ENCODE assay signal across 8 mouse cellular contexts in genomic region chr3:28263002-28263947, GRCm38 (mm10). TPM values are rescaled to one million over a fixed set of nuclear protein-coding genes. Genes with fewer than 3 reads are reported as not detected.
A peak's percentile ranks its signal among the peaks of the same experiment; 100 is the strongest.
DNase-seq lines count a peak whose midpoint lies in the region; ATAC-seq lines count a peak whose summit lies in the region.

Gene Tnik (plus strand): TSS chr3:28263214.

- ATAC-seq in hindbrain, embryonic 14.5 days (ENCODE audit: low FRiP score): peak; percentile 92

- DNase-seq in R1 (ENCODE audit: low read depth, low spot score): peak; percentile 83
- peak; percentile 94 to 95 for DNase-seq in cerebellum, postnatal 10 days
- DNase-seq in frontal cortex, postnatal 36 days (ENCODE audit: low spot score in 2 of 2): peak; percentile 87 to 94
- peak; percentile 79 for DNase-seq in hindbrain, embryonic 14.5 days (ENCODE audit: low spot score)
- peak; percentile 82 to 91 for DNase-seq in left cerebral cortex, adult 18-20 months (ENCODE audit: low spot score in 2 of 2)
- DNase-seq in lung, postnatal 4 days: peak; percentile 74 to 79
- peak; percentile 95 for DNase-seq in right cerebral cortex, adult 18-20 months
- DNase-seq in urinary bladder, postnatal 14 days (ENCODE audit: low spot score): peak; percentile 66

- WGBS in hindbrain, embryonic 14.5 days: under 1% methylated on average over 59 of the region's 59 CpGs

- peak within 1 kb of the TSS; percentile 96 for H3K27ac ChIP-seq in hindbrain, embryonic 14.5 days

- no peaks in the 10 kb centered on the region for H3K9me3 ChIP-seq in hindbrain, embryonic 14.5 days (ENCODE audit: control insufficient read depth, low read length)

- H3K9ac ChIP-seq in hindbrain, embryonic 14.5 days: peak within 1 kb of the TSS; percentile 96

- no peaks in the 10 kb centered on the region for H3K36me3 ChIP-seq in hindbrain, embryonic 14.5 days (replicated peaks; ENCODE audit: control insufficient read depth, insufficient read depth)

- no peaks in the 10 kb centered on the region for H3K27me3 ChIP-seq in hindbrain, embryonic 14.5 days (ENCODE audit: control insufficient read depth, insufficient read depth, low read length)

- H3K4me2 ChIP-seq in hindbrain, embryonic 14.5 days (replicated peaks): peak within 1 kb of the TSS; percentile 87

- H3K4me3 ChIP-seq in hindbrain, embryonic 14.5 days (replicated peaks; ENCODE audit: low read length): peak within 1 kb of the TSS; percentile 77

- peaks cover 30% of the 10 kb centered on the region for H3K4me1 ChIP-seq in hindbrain, embryonic 14.5 days (replicated peaks; ENCODE audit: control insufficient read depth, insufficient read depth, low read length)

RNA-seq across cellular contexts. Expression of gene Tnik, which starts in this region (rescaled TPM):
- polyA plus RNA-seq in hindbrain, embryonic 14.5 days (2014; fragmentation: Nextera tagmentation; extraction: Ambion mirVana): 86.0 and 97.5 TPM in 2 replicates
- total RNA-seq in left cerebral cortex, adult 18-20 months (2021): 100 to 1,000 TPM; 172 to 173 TPM

Comparison
In these comparisons a context has a peak if more than half of its experiments do, and no peak if none do; other contexts are left out.
1. Peak in every context shown above with its lines: DNase-seq, ATAC-seq, H3K4me3 ChIP-seq and H3K27ac ChIP-seq.